Mouse (Mus musculus) CH12.LX (cell line): ENCODE data around the gene Pkp3. TPM values are rescaled to one million over a fixed set of nuclear protein-coding genes. Genes with fewer than 3 reads are reported as not detected.

Source experiments
- DNase-seq: peaks from one replicate; pipeline ENCODE4 v3.0.0-alpha.2; 2013; ENCODE audit errors: extremely low read depth
- H3K27ac ChIP-seq: 2 replicates; pipeline ENCODE4 v1.5.1; 2012; ENCODE audit warnings: low read depth, mild to moderate bottlenecking, control low read depth, moderate library complexity; ENCODE audit not compliant: insufficient read depth
- H3K27me3 ChIP-seq: replicated peaks from 2 replicates; pipeline ENCODE3; 2012; ENCODE audit warnings: inconsistent platforms
- H3K36me3 ChIP-seq, 2 experiments: replicated peaks in 1 of 2; 2 replicates each; pipeline versions ENCODE3 to v1.6.1; 2012; ENCODE audit warnings: inconsistent platforms in 1 of 2, low read length in 1 of 2, mild to moderate bottlenecking in 1 of 2, mixed read lengths in 1 of 2, moderate library complexity in 1 of 2; ENCODE audit not compliant: control insufficient read depth in 1 of 2, insufficient read depth in 1 of 2
- H3K4me1 ChIP-seq, 2 experiments: 2 replicates each; pipeline ENCODE4 v1.6.1; 2012; ENCODE audit warnings: inconsistent platforms in 1 of 2, moderate library complexity in 1 of 2; ENCODE audit not compliant: insufficient read depth in 2 of 2, control insufficient read depth in 1 of 2
- H3K4me2 ChIP-seq: 2 replicates; pipeline ENCODE4 v1.6.1; 2012; ENCODE audit warnings: low read depth, mild to moderate bottlenecking, control low read depth; ENCODE audit not compliant: poor library complexity, insufficient read depth, severe bottlenecking
- H3K4me3 ChIP-seq, 3 experiments: fragments of 150-350 bp in 1 of 3; sonication (generic) in 1 of 3; replicated peaks in 1 of 3; 2 replicates each; pipeline versions ENCODE3 to v1.5.1; 2011 to 2012; ENCODE audit warnings: low read depth in 2 of 3, low read length in 2 of 3, mild to moderate bottlenecking in 2 of 3, moderate library complexity in 2 of 3, control low read depth in 1 of 3, improper control_type of control experiment in 1 of 3, inconsistent platforms in 1 of 3, mixed read lengths in 1 of 3; ENCODE audit not compliant: poor library complexity in 1 of 3
- H3K79me2 ChIP-seq: replicated peaks from 2 replicates; pipeline ENCODE4 v1.6.1; 2012; ENCODE audit warnings: mild to moderate bottlenecking, moderate library complexity; ENCODE audit not compliant: control insufficient read depth, poor library complexity, insufficient read depth, severe bottlenecking; ENCODE audit errors: extremely low read depth
- H3K9ac ChIP-seq: 2 replicates; pipeline ENCODE4 v1.6.1; 2012; ENCODE audit warnings: low read depth, mild to moderate bottlenecking, control low read depth, moderate library complexity; ENCODE audit not compliant: insufficient read depth
- H3K9me3 ChIP-seq: replicated peaks from 2 replicates; pipeline ENCODE3; 2012; ENCODE audit warnings: low read length, inconsistent platforms, mixed read lengths
- CHD2 ChIP-seq: IDR thresholded peaks from 2 replicates; pipeline ENCODE4 v1.6.1; 2011; ENCODE audit warnings: low read length, improper control_type of control experiment
- CTCF ChIP-seq, 2 experiments: IDR thresholded peaks in 1 of 2; conservative IDR thresholded peaks in 1 of 2; 2 replicates each; pipeline ENCODE4 v1.5.1; 2011 to 2012; ENCODE audit warnings: low read depth in 2 of 2, low read length in 2 of 2, improper control_type of control experiment in 1 of 2, inconsistent platforms in 1 of 2, mild to moderate bottlenecking in 1 of 2, moderate library complexity in 1 of 2
- ELF1 ChIP-seq: IDR thresholded peaks from 2 replicates; pipeline ENCODE4 v1.6.1; 2014; ENCODE audit warnings: low read depth, mild to moderate bottlenecking, inconsistent platforms, low read length, improper control_type of control experiment
- EP300 ChIP-seq: IDR thresholded peaks from 2 replicates; pipeline ENCODE4 v1.6.1; 2011; ENCODE audit warnings: low read length, improper control_type of control experiment
- GABPA ChIP-seq: IDR thresholded peaks from 2 replicates; pipeline ENCODE4 v1.6.1; 2012; ENCODE audit warnings: low read depth, low read length, improper control_type of control experiment, inconsistent platforms; ENCODE audit not compliant: insufficient replicate concordance
- JUND ChIP-seq: conservative IDR thresholded peaks from 2 replicates; pipeline ENCODE4 v1.6.1; 2011; ENCODE audit warnings: low read depth, low read length, improper control_type of control experiment
- MAZ ChIP-seq: IDR thresholded peaks from 2 replicates; pipeline ENCODE4 v1.6.1; 2012; ENCODE audit warnings: low read depth, mild to moderate bottlenecking, inconsistent platforms, low read length, improper control_type of control experiment, moderate library complexity
- MXI1 ChIP-seq: IDR thresholded peaks from 2 replicates; pipeline ENCODE4 v1.6.1; 2011; ENCODE audit warnings: mild to moderate bottlenecking, low read depth, low read length, improper control_type of control experiment
- RCOR1 ChIP-seq: conservative IDR thresholded peaks from 2 replicates; pipeline ENCODE4 v1.6.1; 2012; ENCODE audit warnings: low read depth, mild to moderate bottlenecking, inconsistent platforms, low read length, improper control_type of control experiment
- SIN3A ChIP-seq: IDR thresholded peaks from 2 replicates; pipeline ENCODE4 v1.6.1; 2012; ENCODE audit warnings: low read length, improper control_type of control experiment, inconsistent platforms
- SMC3 ChIP-seq: IDR thresholded peaks from 2 replicates; pipeline ENCODE4 v1.6.1; 2011; ENCODE audit warnings: low read depth, low read length, improper control_type of control experiment
- UBTF ChIP-seq: IDR thresholded peaks from 2 replicates; pipeline ENCODE4 v1.6.1; 2012; ENCODE audit warnings: low read depth, mild to moderate bottlenecking, inconsistent platforms, low read length, improper control_type of control experiment, moderate library complexity
- USF1 ChIP-seq: IDR thresholded peaks from 2 replicates; pipeline ENCODE4 v1.6.1; 2014; ENCODE audit warnings: low read depth, mild to moderate bottlenecking, inconsistent platforms, low read length, improper control_type of control experiment
- ZKSCAN1 ChIP-seq: IDR thresholded peaks from 2 replicates; pipeline ENCODE4 v1.6.1; 2012; ENCODE audit warnings: low read depth, inconsistent platforms, low read length, improper control_type of control experiment, borderline replicate concordance
- dilution Hi-C: fragments of 300-500 bp; cut with MboI; formaldehyde crosslinking; loops from 2 replicates; pipeline ENCODE4 v1.14.3; 2020; ENCODE audit warnings: low sequenced_read_pairs; ENCODE audit not compliant: extremely low pct_unique_long_range_greater_than_20kb, extremely low pct_ligation_motif_present
- in situ Hi-C: fragments of 300-500 bp; cut with MboI; formaldehyde crosslinking; loops from 3 replicates; pipeline ENCODE4 v1.14.3; 2019; ENCODE audit warnings: low sequenced_read_pairs, low pct_ligation_motif_present, low pct_unique_long_range_greater_than_20kb, mixed read lengths
- polyA plus RNA-seq: library from polyadenylated mRNA; unstranded; fragments of >175 nt; gene quantifications from 2 replicates; pipeline ENCODE4 v1.2.1, GENCODE M21; 2012; ENCODE audit warnings: low read depth; ENCODE audit not compliant: insufficient read length
- total RNA-seq, 2 experiments: library from RNA; depleted of rRNA; stranded (reverse); fragments of 300-350 nt in 1 of 2; fragments of >200 nt in 1 of 2; gene quantifications; 2 replicates each; pipeline ENCODE4 v1.2.3; 2012 to 2014

The Pkp3 gene
- total and polyA plus RNA-seq, 3 experiments: 25.3 to 63.1 (median 37.8) TPM

- H3K4me1 ChIP-seq: peaks cover 4 to 20% of the 10 kb centered on the region in 2 experiments; a peak in 3 of 4 replicates
- no peaks in the 10 kb centered on the region for H3K36me3 ChIP-seq
- no peak overlapping the region for H3K9ac ChIP-seq
- no peak overlapping the region for H3K4me3 ChIP-seq
- DNase-seq: no peak
- H3K9me3 ChIP-seq: peaks cover 20% of the 10 kb centered on the region
- no peak overlapping the region for H3K27ac ChIP-seq
- dilution Hi-C loops (no loop called here), in situ Hi-C loops (loop anchor here (5.0 kb wide), 3 partner anchors 35 to 205 kb away; partner anchors contain the start of genes Gm45717, Ifitm2, Odf3 and Scgb1c1)
- peaks cover 8% of the 10 kb centered on the region for H3K27me3 ChIP-seq
- H3K4me2 ChIP-seq: no peak overlapping the region
- TF ChIP-seq UBTF (no peak), RCOR1 (no peak), MXI1 (no peak), SMC3 (no peak), ELF1 (no peak), CHD2 (no peak), ZKSCAN1 (no peak), GABPA (no peak)
- no peaks in the 10 kb centered on the region for H3K79me2 ChIP-seq
Observed at GRCm38 (mm10) chr7:141052421-141052820, 25.6 kb upstream of the Pkp3 start.

- Histone ChIP-seq H3K27ac (no peak overlapping the region), H3K36me3 (no peaks in the 10 kb centered on the region), H3K4me2 (no peak overlapping the region), H3K79me2 (no peaks in the 10 kb centered on the region), H3K9me3 (peaks cover 16% of the 10 kb centered on the region), H3K27me3 (peaks cover 32% of the 10 kb centered on the region), H3K9ac (no peak overlapping the region), H3K4me3 (no peak overlapping the region), H3K4me1 (peaks cover 15 to 38% of the 10 kb centered on the region in 2 experiments)
- DNase-seq: no peak
- dilution Hi-C loops: no loop called here
- in situ Hi-C loops: no loop called here
- TF ChIP-seq USF1: no peak
- peak in 1 of 2 experiments; percentile 14; a peak in 1 of 4 replicates for TF ChIP-seq CTCF (conservative IDR thresholded peaks at IDR 0.05 in 1 of 2, IDR thresholded peaks at IDR 0.05 in 1 of 2; ENCODE audit: low read depth in 2 of 2, low read length in 2 of 2)
- no peak for TF ChIP-seq ZKSCAN1
Observed at GRCm38 (mm10) chr7:141055785-141056184, 22.2 kb upstream of the Pkp3 start.

GRCm38 (mm10) chr7:141056976-141057375, 21.0 kb upstream of the Pkp3 start:
- no peak overlapping the region for H3K27ac ChIP-seq
- H3K4me1 ChIP-seq: peaks cover 21 to 38% of the 10 kb centered on the region in 2 experiments
- H3K27me3 ChIP-seq: peaks cover 44% of the 10 kb centered on the region
- no peak overlapping the region for H3K4me2 ChIP-seq
- H3K9ac ChIP-seq: no peak overlapping the region
- no peaks in the 10 kb centered on the region for H3K79me2 ChIP-seq
- H3K36me3 ChIP-seq: no peaks in the 10 kb centered on the region
- no peak overlapping the region for H3K4me3 ChIP-seq
- dilution Hi-C loops (no loop called here), in situ Hi-C loops (no loop called here)
- peaks cover 16% of the 10 kb centered on the region for H3K9me3 ChIP-seq
- DNase-seq: peak; percentile 23
- no peak for TF ChIP-seq JUND
- TF ChIP-seq MAZ: no peak
- peak; percentile 45; the same call in 1 of the 2 replicates for TF ChIP-seq EP300
- no peak for TF ChIP-seq SIN3A
- TF ChIP-seq CHD2: no peak
- no peak for TF ChIP-seq ZKSCAN1
